Mouse (Mus musculus): ENCODE results near the gene Hist1h4k. TPM values are rescaled to one million over a fixed set of nuclear protein-coding genes. Genes with fewer than 3 reads are reported as not detected.
A peak's percentile ranks its signal among the peaks of the same experiment; 100 is the strongest.
"Not testable (repeated sequence)": the region's sequence is repeated elsewhere in the genome, so short reads cannot be mapped to it uniquely, and the experiment has no call there.

The Hist1h4k gene
- polyA plus RNA-seq, 1 experiment from 2014 or later: 2.9 TPM

GRCm38 (mm10) chr13:21751827-21752226, 1.5 kb upstream of the Hist1h4k start:
- no peak overlapping the region for H3K4me3 ChIP-seq
- H3K36me3 ChIP-seq: no peaks in the 10 kb centered on the region
- H3K27me3 ChIP-seq: no peaks in the 10 kb centered on the region
- no peak for ATAC-seq (ENCODE audit: low FRiP score)
- no peaks in the 10 kb centered on the region for H3K9me3 ChIP-seq (replicated peaks)
- H3K4me2 ChIP-seq (replicated peaks): peak overlapping the region; percentile 71; the same call in 1 of the 2 replicates
- H3K4me1 ChIP-seq: peaks cover 34% of the 10 kb centered on the region
- 76% methylated on average over 3 of the region's 3 CpGs for WGBS
- H3K27ac ChIP-seq: no peak overlapping the region
- no peak overlapping the region for H3K9ac ChIP-seq

DNA sequence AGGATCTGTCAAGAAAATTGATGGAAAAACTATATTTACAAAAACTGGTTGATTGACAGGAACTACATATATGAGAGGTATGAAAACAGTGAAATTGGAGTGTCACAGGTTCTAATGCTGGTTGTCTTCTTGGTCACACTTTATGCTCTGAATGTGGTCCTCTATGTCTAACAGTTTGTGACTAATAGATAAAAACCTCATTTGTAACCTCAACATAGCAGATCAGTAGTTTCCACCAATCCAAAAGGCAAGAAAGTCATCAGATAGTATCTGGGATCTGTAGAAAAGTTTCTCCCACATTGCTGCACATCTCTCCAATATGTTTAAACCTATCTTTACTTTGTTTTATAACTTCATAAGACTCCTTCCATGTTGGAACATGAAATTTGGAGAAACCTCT, 1.1 kb upstream of the Hist1h4k start:
- Histone ChIP-seq H3K4me1 (peaks cover 34% of the 10 kb centered on the region), H3K27me3 (no peaks in the 10 kb centered on the region), H3K27ac (0 out of 2 replicates have a peak overlapping the region, but pooled peaks have one; percentile 23), H3K9me3 (replicated peaks) (no peaks in the 10 kb centered on the region), H3K9ac (no peak overlapping the region), H3K4me3 (no peak overlapping the region), H3K4me2 (replicated peaks) (no peak overlapping the region), H3K36me3 (no peaks in the 10 kb centered on the region)
- no peak for ATAC-seq (ENCODE audit: low FRiP score)

DNA sequence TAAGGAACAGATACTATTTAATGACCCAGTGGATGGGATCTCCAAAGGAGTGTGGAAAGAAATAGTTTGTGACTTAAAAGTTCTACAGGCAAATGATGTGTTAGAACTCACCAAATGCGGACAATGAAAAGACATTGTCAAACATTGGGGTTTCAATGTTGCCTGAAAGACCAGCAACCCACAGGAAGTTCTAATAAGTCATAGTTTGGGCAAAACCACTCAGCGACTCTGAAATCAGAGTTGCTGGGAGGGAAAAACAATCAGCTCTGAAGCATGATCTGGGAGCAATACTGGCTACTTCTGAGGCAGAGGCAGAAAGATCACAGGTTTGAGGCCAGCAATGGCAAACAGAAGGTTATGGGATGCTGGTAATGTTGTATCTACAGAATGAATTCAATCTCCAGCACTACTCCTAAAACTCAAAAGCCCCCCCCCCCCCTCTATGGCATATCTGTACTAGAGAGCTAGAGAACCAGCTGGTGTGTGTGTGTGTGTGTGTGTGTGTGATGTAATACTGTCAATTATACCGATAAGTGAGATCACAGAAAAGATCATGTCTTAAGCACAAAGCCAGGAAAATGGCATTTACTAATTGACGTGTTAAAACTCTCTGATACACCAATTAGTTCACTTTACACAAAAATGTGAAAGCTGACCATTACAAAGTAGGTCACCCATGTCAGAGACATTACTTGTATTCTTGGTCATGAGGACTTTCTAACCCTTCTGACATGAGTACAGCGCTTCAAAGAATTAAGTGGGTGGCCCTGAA, 732 bp downstream of the Hist1h4k start:
- H3K27me3 ChIP-seq: no peaks in the 10 kb centered on the region
- peak overlapping the region; percentile 87 for H3K4me2 ChIP-seq (replicated peaks)
- no peak for ATAC-seq (ENCODE audit: low FRiP score)
- no peaks in the 10 kb centered on the region for H3K9me3 ChIP-seq (replicated peaks)
- peaks cover 30% of the 10 kb centered on the region for H3K4me1 ChIP-seq
- peak overlapping the region; percentile 67 for H3K9ac ChIP-seq
- H3K36me3 ChIP-seq: no peaks in the 10 kb centered on the region
- WGBS: 7% methylated on average over 5 of the region's 5 CpGs
- H3K27ac ChIP-seq: peak overlapping the region; percentile 93
- H3K4me3 ChIP-seq: peak overlapping the region; percentile 51

DNA sequence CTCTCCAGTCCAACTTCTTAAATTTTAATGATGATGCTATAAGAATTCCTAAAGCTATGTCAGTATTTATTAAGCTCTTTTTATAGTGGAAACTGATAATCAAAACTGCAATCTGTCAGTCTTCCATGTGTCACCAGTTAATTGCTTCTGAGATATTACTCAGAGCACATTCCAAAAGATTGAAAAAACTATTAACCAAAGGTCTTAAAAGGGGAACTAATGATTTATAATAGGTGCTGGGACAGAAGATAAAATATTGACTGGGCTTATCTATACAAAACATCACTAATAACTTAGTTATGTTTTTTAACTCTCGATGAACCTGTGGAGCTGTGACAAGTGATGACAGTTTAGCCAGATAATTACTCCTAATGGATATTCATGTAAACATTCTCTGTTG, 5.3 kb downstream of the Hist1h4k start:
- Histone ChIP-seq H3K4me1 (peaks cover 17% of the 10 kb centered on the region), H3K9ac (no peak overlapping the region), H3K27ac (no peak overlapping the region), H3K4me3 (no peak overlapping the region), H3K4me2 (replicated peaks) (no peak overlapping the region), H3K9me3 (replicated peaks) (no peaks in the 10 kb centered on the region), H3K36me3 (no peaks in the 10 kb centered on the region), H3K27me3 (no peaks in the 10 kb centered on the region)
- 98% methylated on average over 1 of the region's 1 CpGs for WGBS
- ATAC-seq (ENCODE audit: low FRiP score): no peak

DNA sequence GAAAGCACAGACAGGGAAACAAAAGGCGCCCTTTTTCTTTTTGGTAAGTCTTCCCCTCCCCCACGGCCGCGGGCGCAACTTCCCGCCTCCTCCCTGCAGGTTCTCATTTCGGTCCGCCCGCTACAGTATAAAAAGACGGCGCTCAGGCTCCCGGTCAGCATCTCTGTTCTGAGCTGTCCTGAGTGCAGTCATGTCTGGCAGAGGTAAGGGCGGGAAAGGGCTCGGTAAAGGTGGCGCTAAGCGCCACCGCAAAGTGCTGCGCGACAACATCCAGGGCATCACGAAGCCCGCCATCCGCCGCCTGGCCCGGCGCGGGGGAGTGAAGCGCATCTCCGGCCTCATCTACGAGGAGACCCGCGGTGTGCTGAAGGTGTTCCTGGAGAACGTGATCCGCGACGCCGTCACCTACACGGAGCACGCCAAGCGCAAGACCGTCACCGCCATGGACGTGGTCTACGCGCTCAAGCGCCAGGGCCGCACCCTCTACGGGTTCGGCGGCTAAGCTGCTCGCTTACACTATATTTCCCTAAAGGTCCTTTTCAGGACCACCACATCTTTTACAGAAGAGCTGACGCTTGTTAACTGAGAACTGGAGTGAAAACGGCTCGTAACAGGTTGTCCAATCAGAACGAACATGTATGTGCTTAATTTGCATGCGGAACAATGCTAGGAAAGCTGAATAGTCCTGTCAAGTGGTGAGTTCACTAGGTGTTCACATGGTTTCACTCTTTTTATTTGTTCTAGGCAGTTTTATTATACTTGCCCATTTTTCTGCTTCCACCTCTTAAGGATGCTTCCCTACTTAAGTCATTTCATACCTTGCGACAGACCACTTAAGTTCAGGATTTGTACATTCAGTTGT, 15.2 kb downstream of the Hist1h4k start, which contains the start of gene Hist1h4j:
TSS of gene Hist1h4j (plus strand) at position 159 of the 862 bp plus-strand sequence.
- peak; percentile 93 for ATAC-seq (ENCODE audit: low FRiP score)
- Histone ChIP-seq H3K9ac (peak within 1 kb of the TSS; percentile 62), H3K4me2 (replicated peaks) (peak within 1 kb of the TSS; percentile 62), H3K4me3 (peak within 1 kb of the TSS; percentile 42), H3K27ac (peak within 1 kb of the TSS; percentile 98)
- under 1% methylated on average over 49 of the region's 56 CpGs for WGBS
- not testable (repeated sequence) for H3K27me3 ChIP-seq; H3K36me3 ChIP-seq; H3K9me3 ChIP-seq (replicated peaks); H3K4me1 ChIP-seq

DNA sequence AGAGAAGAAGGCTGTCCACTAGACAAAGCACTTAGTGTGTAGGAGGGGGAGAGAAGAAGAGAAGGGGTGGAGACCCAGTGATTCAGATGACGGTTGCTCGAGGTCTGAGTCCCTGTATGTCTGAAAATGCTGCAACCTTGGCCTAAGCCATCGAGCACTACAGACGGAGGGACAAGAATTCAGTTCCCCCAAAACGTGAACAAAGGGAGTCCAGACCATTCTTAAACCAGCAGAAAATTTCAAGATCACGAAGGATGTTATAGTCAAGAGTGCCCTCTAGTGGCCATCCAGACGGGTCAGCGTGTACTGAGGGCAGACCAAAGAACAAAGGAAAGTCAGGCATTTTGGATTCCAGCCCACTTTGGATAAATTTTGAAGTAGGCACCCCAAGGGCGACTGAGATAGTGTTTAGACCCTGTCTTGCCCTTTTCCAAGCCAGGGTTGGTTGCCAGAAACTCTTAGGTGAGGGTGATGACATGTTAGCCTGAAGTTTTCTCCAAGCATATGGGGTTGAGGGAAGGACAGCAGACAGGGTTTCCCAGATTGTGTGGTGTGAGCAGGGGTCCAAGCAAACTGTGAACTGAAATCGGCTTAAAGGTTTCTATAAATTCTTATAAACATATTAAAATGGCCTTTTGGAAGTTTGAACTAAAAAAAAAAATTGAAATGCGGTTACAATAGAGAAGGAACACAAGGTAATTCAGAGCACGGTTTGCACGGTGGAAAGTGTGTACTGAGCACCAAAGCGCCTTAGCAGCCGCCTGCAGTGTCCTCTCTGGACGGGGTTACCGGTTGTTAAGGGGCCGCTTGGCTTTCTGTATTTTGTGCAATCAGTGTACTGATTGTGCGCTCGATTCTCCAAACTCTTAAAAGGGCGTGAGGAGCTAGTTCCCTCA, 16.0 kb downstream of the Hist1h4k start:
- peak overlapping the region; percentile 98 for H3K27ac ChIP-seq
- peak overlapping the region; percentile 42 for H3K4me3 ChIP-seq
- peak; percentile 84 for ATAC-seq (ENCODE audit: low FRiP score)
- no peaks in the 10 kb centered on the region for H3K36me3 ChIP-seq
- peak overlapping the region; percentile 62 for H3K4me2 ChIP-seq (replicated peaks)
- no peaks in the 10 kb centered on the region for H3K9me3 ChIP-seq (replicated peaks)
- no peaks in the 10 kb centered on the region for H3K27me3 ChIP-seq
- H3K9ac ChIP-seq: peak overlapping the region; percentile 62
- under 1% methylated on average over 21 of the region's 21 CpGs for WGBS
- peaks cover 10% of the 10 kb centered on the region for H3K4me1 ChIP-seq

DNA sequence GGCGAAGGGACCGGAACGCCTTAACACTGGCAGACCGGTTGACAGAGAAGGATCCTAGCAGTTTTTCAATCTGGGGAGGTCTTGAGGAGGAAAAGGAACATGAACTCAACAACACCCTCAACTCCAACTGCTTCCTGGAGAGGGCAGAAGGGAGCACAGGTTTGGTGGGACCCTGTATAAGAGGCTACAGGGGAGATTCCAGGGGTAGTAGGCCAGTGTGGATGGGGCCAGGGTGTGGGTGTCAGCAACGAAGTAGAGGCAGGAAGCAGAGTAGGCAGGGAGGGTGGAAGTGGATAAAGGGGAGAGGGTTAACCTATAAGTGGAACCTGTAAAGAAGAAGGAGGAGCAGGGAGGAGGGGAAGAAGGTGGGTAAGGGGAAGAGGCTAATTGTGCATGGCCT, 16.8 kb downstream of the Hist1h4k start:
- Histone ChIP-seq H3K27me3 (no peaks in the 10 kb centered on the region), H3K4me1 (peaks cover 10% of the 10 kb centered on the region), H3K36me3 (no peaks in the 10 kb centered on the region), H3K9ac (0 out of 2 replicates have a peak overlapping the region, but pooled peaks have one; percentile 2), H3K4me3 (no peak overlapping the region), H3K4me2 (replicated peaks) (peak overlapping the region; percentile 62), H3K9me3 (replicated peaks) (no peaks in the 10 kb centered on the region), H3K27ac (peak overlapping the region; percentile 98)
- ATAC-seq (ENCODE audit: low FRiP score): no peak; the same call in 1 of the 2 replicates
- WGBS: 65% methylated on average over 5 of the region's 5 CpGs

GRCm38 (mm10) chr13:21729544-21729943, 20.8 kb downstream of the Hist1h4k start:
- H3K27me3 ChIP-seq: no peaks in the 10 kb centered on the region
- H3K27ac ChIP-seq: no peak overlapping the region
- no peak overlapping the region for H3K4me3 ChIP-seq
- no peak overlapping the region for H3K9ac ChIP-seq
- peaks cover 10% of the 10 kb centered on the region for H3K4me1 ChIP-seq
- H3K36me3 ChIP-seq: no peaks in the 10 kb centered on the region
- no peak for ATAC-seq (ENCODE audit: low FRiP score)
- WGBS: 50% methylated on average over 1 of the region's 1 CpGs
- H3K4me2 ChIP-seq (replicated peaks): no peak overlapping the region
- no peaks in the 10 kb centered on the region for H3K9me3 ChIP-seq (replicated peaks)

DNA sequence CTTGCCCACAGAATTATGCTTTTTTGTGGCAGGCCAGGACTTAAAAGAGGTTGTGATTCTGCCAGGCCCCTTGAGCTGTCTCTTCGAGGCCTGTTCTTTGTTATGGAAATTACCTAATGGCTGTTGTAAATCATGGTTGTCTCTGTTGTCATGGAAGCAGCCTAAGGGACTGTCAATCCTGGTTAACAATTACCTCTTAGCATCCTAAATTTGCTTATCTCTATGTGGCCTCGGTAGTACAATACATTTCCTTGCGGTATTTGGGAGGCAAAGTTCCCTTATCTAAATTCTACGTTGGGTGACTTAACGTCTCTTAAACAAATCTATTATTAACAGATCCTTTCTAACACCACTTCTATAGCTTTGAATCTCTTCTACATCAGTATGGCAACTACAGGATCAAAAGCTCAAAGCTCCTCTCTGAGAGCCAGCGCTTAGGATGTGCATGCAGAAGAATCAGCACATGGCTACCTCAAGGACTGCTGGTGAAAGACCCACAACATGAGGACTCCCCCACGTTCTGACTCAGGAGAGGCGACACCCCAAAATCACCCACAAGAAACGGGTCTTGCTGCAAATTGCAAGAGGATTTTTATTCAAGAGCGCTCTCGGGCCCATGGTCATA, 22.2 kb downstream of the Hist1h4k start:
- no peaks in the 10 kb centered on the region for H3K27me3 ChIP-seq
- 28% methylated on average over 11 of the region's 11 CpGs for WGBS
- H3K4me2 ChIP-seq (replicated peaks): 0 out of 2 replicates have a peak overlapping the region, but pooled peaks have one; percentile 3
- no peaks in the 10 kb centered on the region for H3K36me3 ChIP-seq
- H3K4me1 ChIP-seq: peaks cover 4% of the 10 kb centered on the region; the same call in 1 of the 2 replicates
- no peaks in the 10 kb centered on the region for H3K9me3 ChIP-seq (replicated peaks)
- no peak overlapping the region for H3K4me3 ChIP-seq
- H3K27ac ChIP-seq: peak overlapping the region; percentile 70
- ATAC-seq (ENCODE audit: low FRiP score): peak; percentile 85
- H3K9ac ChIP-seq: no peak overlapping the region

DNA sequence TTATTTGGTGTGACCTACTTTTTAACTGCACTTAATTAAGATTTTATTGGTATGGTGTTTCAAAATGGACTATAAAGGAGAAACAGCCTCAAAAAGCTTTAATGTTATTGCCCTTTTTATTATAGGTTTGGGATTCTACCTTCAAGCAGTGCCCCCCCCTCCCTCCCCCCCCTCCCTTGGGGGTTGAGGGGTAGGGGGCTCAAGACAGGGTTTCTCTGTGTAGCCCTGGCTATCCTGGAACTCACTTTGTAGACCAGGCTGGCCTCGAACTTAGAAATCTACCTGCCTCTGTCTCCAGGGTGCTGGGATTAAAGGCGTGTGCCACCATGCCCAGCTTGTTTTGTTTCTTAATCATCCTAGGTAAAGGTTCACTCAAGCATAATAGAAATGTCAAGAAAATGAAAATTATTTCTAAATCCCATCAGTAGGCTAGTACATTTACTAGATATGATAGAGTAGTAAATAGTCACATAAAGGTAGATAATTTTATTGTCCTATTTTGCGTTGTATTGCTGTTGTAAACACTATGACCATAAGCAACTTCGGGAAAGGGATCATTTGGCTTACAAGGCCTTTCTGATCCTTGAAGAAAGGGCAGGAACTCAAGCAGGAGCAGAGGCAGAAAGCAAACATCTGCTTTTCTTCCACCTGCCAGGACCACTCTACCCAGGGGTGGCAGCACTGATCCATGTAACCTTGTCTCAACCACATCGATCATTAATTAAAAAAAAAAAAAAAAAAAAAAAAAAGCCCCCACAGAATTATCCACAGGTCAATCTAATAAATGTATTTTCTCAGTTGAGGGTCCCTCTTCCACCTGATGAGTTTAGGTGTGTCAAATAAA, 27.1 kb downstream of the Hist1h4k start:
- ATAC-seq (ENCODE audit: low FRiP score): no peak
- Histone ChIP-seq H3K4me3 (0 out of 2 replicates have a peak overlapping the region, but pooled peaks have one; percentile 34), H3K27me3 (no peaks in the 10 kb centered on the region), H3K9me3 (replicated peaks) (no peaks in the 10 kb centered on the region), H3K27ac (no peak overlapping the region), H3K4me1 (peaks cover 20% of the 10 kb centered on the region), H3K4me2 (replicated peaks) (peak overlapping the region; percentile 59), H3K9ac (no peak overlapping the region), H3K36me3 (no peaks in the 10 kb centered on the region)
- 32% methylated on average over 5 of the region's 5 CpGs for WGBS

Measured in hindbrain, embryonic 12.5 days (tissue).